Mouse (Mus musculus) brain, adult 2 months (tissue): ENCODE measurements at regions not wholly inside any gene's neighbourhood (a gene's known extent, or its start where the extent isn't known, plus 50 kb on each side); places are given as distances from the start of the nearest gene placed in this dataset.

ENCODE experiments used
- DNase-seq: peaks from one replicate; pipeline ENCODE4 v3.0.0; 2011; ENCODE audit warnings: low read depth, low spot score

- no peak for DNase-seq
These were observed 578.9 kb downstream of the Kctd12 start for GRCm38 (mm10) chr14:102403397-102404115.

- DNase-seq: no peak
These were observed 580.3 kb downstream of the Kctd12 start for GRCm38 (mm10) chr14:102402061-102402689.

- no peak for DNase-seq
These were observed 586.3 kb downstream of the Kctd12 start for GRCm38 (mm10) chr14:102396036-102396734.

- DNase-seq: peak; percentile 20
These were observed 590.1 kb downstream of the Kctd12 start for GRCm38 (mm10) chr14:102392351-102392750.

- DNase-seq: peak; percentile 56
These were observed 609.4 kb downstream of the Kctd12 start for GRCm38 (mm10) chr14:102372994-102373567.

GRCm38 (mm10) chr14:102361589-102361988 is 620.8 kb downstream of the Kctd12 start:
- DNase-seq: no peak

- no peak for DNase-seq
These were observed 599.7 kb downstream of the Lmo7 start for GRCm38 (mm10) chr14:102329409-102329808.

- DNase-seq: no peak
These were observed 576.6 kb downstream of the Lmo7 start for GRCm38 (mm10) chr14:102306332-102306731.

GRCm38 (mm10) chr14:102302826-102303225 is 573.1 kb downstream of the Lmo7 start:
- DNase-seq: no peak

- no peak for DNase-seq
These were observed 570.5 kb downstream of the Lmo7 start for GRCm38 (mm10) chr14:102300251-102300650.

GRCm38 (mm10) chr14:102291361-102291760 is 561.6 kb downstream of the Lmo7 start:
- DNase-seq: no peak

GRCm38 (mm10) chr14:102250076-102250475 is 520.3 kb downstream of the Lmo7 start:
- DNase-seq: no peak

GRCm38 (mm10) chr14:102248581-102248980 is 518.8 kb downstream of the Lmo7 start:
- DNase-seq: no peak

- no peak for DNase-seq
These were observed 518.3 kb downstream of the Lmo7 start for GRCm38 (mm10) chr14:102248023-102248422.

GRCm38 (mm10) chr14:102243806-102244536 is 514.2 kb downstream of the Lmo7 start:
- no peak for DNase-seq

GRCm38 (mm10) chr14:102216581-102217368 is 487.0 kb downstream of the Lmo7 start:
- peak; percentile 73 for DNase-seq

- DNase-seq: no peak
These were observed 485.7 kb downstream of the Lmo7 start for GRCm38 (mm10) chr14:102215267-102215964.

GRCm38 (mm10) chr14:102212079-102212478 is 482.3 kb downstream of the Lmo7 start:
- peak; percentile 23 for DNase-seq

GRCm38 (mm10) chr14:102204881-102205671 is 475.3 kb downstream of the Lmo7 start:
- peak; percentile 69 for DNase-seq
